ENCODE assay signal across 11 mouse cellular contexts in the genomic region with DNA sequence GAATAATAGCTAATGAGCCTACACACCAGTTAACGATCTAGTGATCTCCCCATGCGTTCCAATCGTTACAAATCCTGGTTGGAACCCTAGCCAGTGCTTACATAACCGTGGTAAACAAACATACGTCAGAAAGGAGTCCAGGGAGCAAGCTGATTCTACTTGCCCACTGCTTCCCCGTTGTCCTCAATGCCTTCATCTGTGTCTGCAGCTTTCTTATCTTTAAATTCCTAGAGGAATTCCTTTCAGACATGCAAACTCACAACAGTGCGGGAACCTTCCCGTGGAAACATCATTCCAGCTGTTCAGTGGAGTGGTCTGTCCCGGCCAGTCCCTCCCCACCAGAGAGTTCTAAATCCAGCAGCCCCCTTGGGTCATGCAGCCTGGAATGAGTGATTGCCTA. TPM values are rescaled to one million over a fixed set of nuclear protein-coding genes. Genes with fewer than 3 reads are reported as not detected.
DNase-seq lines count a peak whose midpoint lies in the region; ATAC-seq and TF ChIP-seq lines count a peak whose summit lies in the region.
"Had no signal": no experiment of that assay in that cellular context is flagged by ENCODE, and none has a peak within 500 bp of the region (broad histone marks: within the 10 kb centered on the region; RNA-seq: fewer than 3 reads in every experiment).

No protein-coding gene starts in this region.

- intact Hi-C loops in heart, adult 2 months (cut with DNase I): no loop called here

- WGBS in heart, embryonic 13.5 days: 14% methylated on average over 9 of the region's 9 CpGs
- 26% methylated on average over 9 of the region's 9 CpGs for WGBS in heart, adult 2 months
- 53% methylated on average over 9 of the region's 9 CpGs for WGBS in midbrain, embryonic 10.5 days
- WGBS in midbrain, embryonic 14.5 days: 54% methylated on average over 9 of the region's 9 CpGs
- WGBS in liver, embryonic 15.5 days (ENCODE audit: insufficient replicate concordance): 47% methylated on average over 9 of the region's 9 CpGs

- H3K4me3 ChIP-seq in heart, embryonic 13.5 days: peak overlapping the region; percentile 8; the same call in 1 of the 2 replicates
- no peak overlapping the region for H3K4me3 ChIP-seq in heart, adult 2 months
- H3K4me3 ChIP-seq in midbrain, embryonic 10.5 days: no peak overlapping the region
- no peak overlapping the region for H3K4me3 ChIP-seq in midbrain, embryonic 14.5 days (replicated peaks; ENCODE audit: low read depth, low read length)
- no peak overlapping the region for H3K4me3 ChIP-seq in liver, embryonic 15.5 days (replicated peaks)
- H3K4me3 ChIP-seq: embryonic facial prominence, embryonic 13.5 days had no signal

- no peak for TF ChIP-seq EP300 in heart, adult 2 months (IDR thresholded peaks at IDR 0.05; ENCODE audit: insufficient read depth, low read depth, low read length)

- H3K79me2 ChIP-seq in heart, adult 2 months (replicated peaks; ENCODE audit: control insufficient read depth, insufficient read depth, low read length): no peaks in the 10 kb centered on the region

- peak overlapping the region; percentile 49 for H3K4me2 ChIP-seq in heart, embryonic 13.5 days
- H3K4me2 ChIP-seq in midbrain, embryonic 14.5 days (ENCODE audit: low read length): no peak overlapping the region
- peak overlapping the region; percentile 23; the same call in 1 of the 2 replicates for H3K4me2 ChIP-seq in liver, embryonic 15.5 days
- H3K4me2 ChIP-seq: embryonic facial prominence, embryonic 13.5 days had no signal

- peak overlapping the region; percentile 98 for H3K27ac ChIP-seq in heart, embryonic 13.5 days (replicated peaks)
- H3K27ac ChIP-seq in heart, adult 2 months: no peak overlapping the region; the same call in 1 of the 2 replicates
- peak overlapping the region; percentile 46; the same call in 1 of the 2 replicates for H3K27ac ChIP-seq in midbrain, embryonic 10.5 days (replicated peaks)
- no peak overlapping the region for H3K27ac ChIP-seq in midbrain, embryonic 14.5 days (replicated peaks; ENCODE audit: low read depth, low read length)
- H3K27ac ChIP-seq in liver, embryonic 15.5 days (replicated peaks): no peak overlapping the region
- H3K27ac ChIP-seq: embryonic facial prominence, embryonic 13.5 days had no signal

- TF ChIP-seq POLR2A in heart, adult 2 months (IDR thresholded peaks at IDR 0.05; ENCODE audit: insufficient read depth, low read depth, low read length): no peak

- no peaks in the 10 kb centered on the region for H3K9me3 ChIP-seq in heart, embryonic 13.5 days
- no peaks in the 10 kb centered on the region for H3K9me3 ChIP-seq in midbrain, embryonic 10.5 days (replicated peaks)
- no peaks in the 10 kb centered on the region for H3K9me3 ChIP-seq in midbrain, embryonic 14.5 days (ENCODE audit: control insufficient read depth, low read length)
- no peaks in the 10 kb centered on the region for H3K9me3 ChIP-seq in liver, embryonic 15.5 days (replicated peaks)
- H3K9me3 ChIP-seq: embryonic facial prominence, embryonic 13.5 days had no signal

- no peak overlapping the region; the same call in 1 of the 2 replicates for H3K9ac ChIP-seq in heart, embryonic 13.5 days
- H3K9ac ChIP-seq in heart, adult 2 months (ENCODE audit: low read depth, low read length): no peak overlapping the region
- no peak overlapping the region for H3K9ac ChIP-seq in midbrain, embryonic 14.5 days (replicated peaks; ENCODE audit: low read length)
- no peak overlapping the region for H3K9ac ChIP-seq in liver, embryonic 15.5 days
- H3K9ac ChIP-seq: embryonic facial prominence, embryonic 13.5 days had no signal

- no peak for DNase-seq in heart, adult 2 months
- no peak for DNase-seq in midbrain, embryonic 10.5 days (ENCODE audit: low spot score)
- no peak for DNase-seq in midbrain, embryonic 14.5 days
- no peak for DNase-seq in layer of hippocampus, postnatal 14 days (ENCODE audit: low spot score in 2 of 2)
- DNase-seq in adrenal gland, postnatal 14 days: no peak
- DNase-seq: cerebellum, adult 9-11 months; thymus, postnatal 14 days had no signal

- H3K27me3 ChIP-seq in heart, embryonic 13.5 days (replicated peaks): no peaks in the 10 kb centered on the region
- no peaks in the 10 kb centered on the region for H3K27me3 ChIP-seq in heart, adult 2 months (ENCODE audit: control insufficient read depth, insufficient read depth, low read length)
- H3K27me3 ChIP-seq in midbrain, embryonic 10.5 days (ENCODE audit: low read depth, poor library complexity, severe bottlenecking): peaks cover 2% of the 10 kb centered on the region; the same call in 1 of the 2 replicates
- no peaks in the 10 kb centered on the region for H3K27me3 ChIP-seq in midbrain, embryonic 14.5 days (ENCODE audit: control insufficient read depth, insufficient read depth, low read length)
- no peaks in the 10 kb centered on the region for H3K27me3 ChIP-seq in liver, embryonic 15.5 days
- H3K27me3 ChIP-seq: embryonic facial prominence, embryonic 13.5 days had no signal

- no peaks in the 10 kb centered on the region for H3K36me3 ChIP-seq in heart, embryonic 13.5 days
- H3K36me3 ChIP-seq in heart, adult 2 months (ENCODE audit: control insufficient read depth, insufficient read depth, low read length): peaks cover 4% of the 10 kb centered on the region
- no peaks in the 10 kb centered on the region for H3K36me3 ChIP-seq in midbrain, embryonic 10.5 days
- no peaks in the 10 kb centered on the region for H3K36me3 ChIP-seq in midbrain, embryonic 14.5 days (ENCODE audit: control insufficient read depth, insufficient read depth, low read length)
- H3K36me3 ChIP-seq in liver, embryonic 15.5 days (replicated peaks): no peaks in the 10 kb centered on the region
- H3K36me3 ChIP-seq: embryonic facial prominence, embryonic 13.5 days had no signal

- H3K4me1 ChIP-seq in heart, embryonic 13.5 days: peaks cover 31% of the 10 kb centered on the region
- H3K4me1 ChIP-seq in heart, adult 2 months (ENCODE audit: control insufficient read depth, insufficient read depth, low read length): peaks cover 4% of the 10 kb centered on the region
- peaks cover 37% of the 10 kb centered on the region for H3K4me1 ChIP-seq in midbrain, embryonic 10.5 days
- peaks cover 7% of the 10 kb centered on the region for H3K4me1 ChIP-seq in midbrain, embryonic 14.5 days (ENCODE audit: control insufficient read depth, insufficient read depth, low read length)
- peaks cover 6% of the 10 kb centered on the region; the same call in 1 of the 2 replicates for H3K4me1 ChIP-seq in liver, embryonic 15.5 days (replicated peaks)

- no peak for ATAC-seq in heart, embryonic 13.5 days (ENCODE audit: extremely low read depth, insufficient number of reproducible peaks, low FRiP score, low TSS enrichment)
- ATAC-seq in midbrain, embryonic 14.5 days (ENCODE audit: low FRiP score, low TSS enrichment): no peak
- ATAC-seq in liver, embryonic 15.5 days (ENCODE audit: insufficient read depth): no peak

- TF ChIP-seq CTCF in heart, adult 2 months (IDR thresholded peaks at IDR 0.05): no peak

RNA-seq across cellular contexts. Expression of gene 1810062G17Rik, which starts 7.2 kb away (rescaled TPM):
- 1.4 and 1.6 TPM in 2 replicates for polyA plus RNA-seq in heart, embryonic 13.5 days (2015; fragmentation: Nextera tagmentation; extraction: Ambion mirVana)
- total RNA-seq in heart, adult 2 months (2021): not detected
- polyA plus RNA-seq in heart, adult 2 months (2012; rRNA removed): 0.70 and 0.96 TPM in 2 replicates
- polyA plus RNA-seq in midbrain, embryonic 10.5 days (2016; fragmentation: Nextera tagmentation; extraction: Ambion mirVana): 0.25 and 0.73 TPM in 2 replicates
- 0.24 TPM in 1 of 2 replicates, not detected in the other for polyA plus RNA-seq in midbrain, embryonic 14.5 days (2014; fragmentation: Nextera tagmentation; extraction: Ambion mirVana)
- 1.1 and 1.2 TPM in 2 replicates for polyA plus RNA-seq in liver, embryonic 15.5 days (2015; fragmentation: Nextera tagmentation; extraction: Ambion mirVana)
- total RNA-seq in layer of hippocampus, postnatal 14 days (2021): under 1 TPM in 1 of 2 experiments, not detected in 1; 0.37 TPM
- total RNA-seq in adrenal gland, postnatal 14 days (2021): 0.78 and 1.7 TPM in 2 replicates
- total RNA-seq: left cerebral cortex, postnatal 36 days had no signal

RNA-seq across cellular contexts. Expression of gene Anxa5, which starts 7.2 kb away (rescaled TPM):
- polyA plus RNA-seq in heart, embryonic 13.5 days (2015; fragmentation: Nextera tagmentation; extraction: Ambion mirVana): 375 and 414 TPM in 2 replicates
- 100 to 1,000 TPM; 119 to 131 TPM for total RNA-seq in heart, adult 2 months (2021)
- polyA plus RNA-seq in heart, adult 2 months (2012; rRNA removed): 202 and 223 TPM in 2 replicates
- polyA plus RNA-seq in midbrain, embryonic 10.5 days (2016; fragmentation: Nextera tagmentation; extraction: Ambion mirVana): 106 and 116 TPM in 2 replicates
- 19.8 and 49.1 TPM in 2 replicates for polyA plus RNA-seq in midbrain, embryonic 14.5 days (2014; fragmentation: Nextera tagmentation; extraction: Ambion mirVana)
- polyA plus RNA-seq in liver, embryonic 15.5 days (2015; fragmentation: Nextera tagmentation; extraction: Ambion mirVana): 76.1 and 91.9 TPM in 2 replicates
- total RNA-seq in layer of hippocampus, postnatal 14 days (2021): 10 to 100 TPM; 42.6 to 44.8 TPM
- 409 and 424 TPM in 2 replicates for total RNA-seq in adrenal gland, postnatal 14 days (2021)

RNA-seq across cellular contexts. Expression of gene Gm11549, which starts 38.7 kb away (rescaled TPM):
- 0.29 TPM in 2 replicates for polyA plus RNA-seq in heart, embryonic 13.5 days (2015; fragmentation: Nextera tagmentation; extraction: Ambion mirVana)
- total RNA-seq in heart, adult 2 months (2021): not detected
- polyA plus RNA-seq in heart, adult 2 months (2012; rRNA removed): not detected in 2 replicates
- 0.67 and 1.2 TPM in 2 replicates for polyA plus RNA-seq in midbrain, embryonic 10.5 days (2016; fragmentation: Nextera tagmentation; extraction: Ambion mirVana)
- polyA plus RNA-seq in midbrain, embryonic 14.5 days (2014; fragmentation: Nextera tagmentation; extraction: Ambion mirVana): 0.21 and 0.27 TPM in 2 replicates
- not detected in 2 replicates for polyA plus RNA-seq in liver, embryonic 15.5 days (2015; fragmentation: Nextera tagmentation; extraction: Ambion mirVana)
- total RNA-seq in layer of hippocampus, postnatal 14 days (2021): 1 to 10 TPM; 1.5 to 1.9 TPM
- total RNA-seq in adrenal gland, postnatal 14 days (2021): 0.23 TPM in 1 of 2 replicates, not detected in the other

Comparison
In these comparisons a context has a peak if more than half of its experiments do, and no peak if none do; other contexts are left out.
1. H3K27ac ChIP-seq: peak in heart, embryonic 13.5 days (single experiment) and midbrain, embryonic 10.5 days (single experiment); none in heart, adult 2 months (single experiment), midbrain, embryonic 14.5 days (single experiment) and liver, embryonic 15.5 days (single experiment).